Mouse (Mus musculus) kidney, postnatal 14 days (tissue): ENCODE measurements at regions not wholly inside any gene's neighbourhood (a gene's known extent, or its start where the extent isn't known, plus 50 kb on each side); places are given as distances from the start of the nearest gene placed in this dataset.
"Not testable (repeated sequence)": the region's sequence is repeated elsewhere in the genome, so short reads cannot be mapped to it uniquely, and the experiment has no call there.

Source experiments
- DNase-seq: peaks from one replicate; pipeline ENCODE4 v3.0.0; 2022; ENCODE audit warnings: mixed read lengths

GRCm38 (mm10) chr17:4024384-4024783, 328.3 kb upstream of the Nox3 start:
- DNase-seq = no peak

DNA sequence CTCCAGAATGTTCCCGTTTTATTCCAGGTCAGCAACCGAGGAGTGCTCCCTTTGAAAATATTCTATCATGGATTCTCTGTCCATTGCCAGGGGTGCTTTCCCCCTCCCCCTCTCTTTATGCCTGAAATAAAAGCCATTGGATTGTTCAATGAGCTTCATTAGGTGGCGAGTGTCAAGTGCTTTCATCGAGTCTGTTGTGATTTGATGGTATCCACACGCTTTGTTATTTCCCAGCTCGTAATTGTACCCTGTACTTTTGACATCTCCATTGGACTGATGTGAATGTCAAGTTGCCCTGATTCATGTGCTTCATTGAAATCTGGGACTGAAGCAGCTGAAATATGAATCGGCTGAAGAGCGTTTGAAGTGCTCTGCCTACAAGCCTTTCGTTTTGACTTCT, 333.1 kb upstream of the Nox3 start:
- no peak for DNase-seq

DNA sequence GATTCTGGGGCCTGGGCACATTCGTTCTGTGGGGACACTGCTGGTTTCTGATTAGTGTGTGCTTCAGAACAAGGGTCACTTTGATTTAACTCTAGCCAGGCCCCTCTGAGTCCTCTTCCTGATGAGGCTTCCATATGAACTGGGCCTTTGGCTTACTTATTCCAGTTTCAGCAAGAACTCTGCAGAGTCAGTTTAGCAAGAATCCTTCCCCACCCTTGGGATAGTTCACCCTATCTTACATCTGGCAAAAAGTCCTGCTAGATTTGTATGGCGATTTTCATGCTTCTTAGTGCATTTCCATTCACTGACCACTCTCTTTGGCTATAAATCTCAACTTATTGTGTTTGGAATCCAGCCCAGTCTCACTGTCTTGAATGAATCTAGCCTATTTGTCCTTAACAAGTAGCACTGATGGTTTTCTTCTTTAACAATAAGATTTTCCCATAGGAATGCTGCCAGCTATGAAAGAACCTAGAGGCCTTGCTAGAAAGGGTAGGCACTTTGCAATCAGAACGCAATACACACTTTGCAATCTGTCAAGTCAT, 338.8 kb upstream of the Nox3 start:
- DNase-seq = peak; percentile 24

GRCm38 (mm10) chr17:4040104-4040664, 344.1 kb upstream of the Nox3 start:
- peak; percentile 36 for DNase-seq

DNA sequence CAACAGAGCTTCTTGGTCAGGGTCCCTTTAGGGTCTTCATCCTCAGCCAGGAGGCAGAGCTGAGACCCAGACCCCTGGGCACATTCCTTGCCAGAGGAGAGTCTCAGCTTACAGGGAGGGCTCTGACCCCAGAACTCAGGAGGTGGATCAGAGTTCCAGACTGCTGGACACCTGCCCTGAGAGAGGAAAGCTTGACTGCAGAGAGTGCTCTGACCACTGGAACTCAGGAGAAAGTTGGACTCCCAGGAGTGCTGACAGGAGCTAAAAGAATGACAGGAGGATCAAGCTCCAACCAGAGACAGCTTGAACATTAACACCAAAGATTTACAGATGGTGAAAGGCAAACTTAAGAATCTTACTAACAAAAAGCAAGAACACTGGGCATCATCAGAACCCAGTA, 364.1 kb upstream of the Nox3 start:
- DNase-seq = not testable (repeated sequence)

GRCm38 (mm10) chr17:4073381-4073780, 377.3 kb upstream of the Nox3 start:
- no peak for DNase-seq

- no peak for DNase-seq
Measured at GRCm38 (mm10) chr17:4080564-4080963, 384.5 kb upstream of the Nox3 start.

DNA sequence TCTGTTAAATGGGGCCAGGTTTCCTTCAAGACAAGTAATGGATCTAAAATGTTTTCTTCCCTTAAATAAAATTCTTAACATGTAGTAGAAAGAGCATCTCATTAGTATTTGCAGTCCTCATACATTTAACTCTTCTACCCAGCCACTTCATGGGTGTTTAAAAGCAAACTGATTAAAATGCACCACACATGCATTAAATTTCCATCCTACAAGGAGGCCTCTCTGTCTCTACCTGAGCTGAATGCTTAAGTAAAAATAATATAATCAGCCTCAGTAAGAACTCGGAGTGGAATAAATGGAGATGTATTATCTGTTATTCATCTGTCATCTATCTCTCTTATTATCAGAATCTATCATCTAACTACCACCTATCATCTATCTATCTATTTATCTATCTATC, 398.6 kb upstream of the Nox3 start:
- DNase-seq = no peak

DNA sequence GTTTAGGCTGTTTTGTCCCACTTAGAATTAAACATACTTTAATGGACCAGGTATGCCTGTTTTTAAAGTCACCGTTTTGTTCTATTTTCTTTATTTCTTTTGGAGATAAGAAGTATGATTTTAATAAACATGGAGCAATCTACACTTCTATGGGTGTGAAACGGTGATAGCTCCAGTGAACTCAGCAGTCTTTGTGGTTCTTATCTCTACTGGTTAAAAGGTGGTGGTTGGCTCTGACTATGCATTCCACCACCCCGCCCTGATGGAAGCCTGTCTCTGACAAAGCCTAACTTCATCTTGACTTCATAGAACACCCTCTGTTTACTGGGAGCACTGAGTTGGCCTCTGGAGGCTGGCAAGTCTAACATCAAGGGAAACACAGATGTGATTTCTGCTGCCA, 407.3 kb upstream of the Nox3 start:
- DNase-seq = no peak

DNA sequence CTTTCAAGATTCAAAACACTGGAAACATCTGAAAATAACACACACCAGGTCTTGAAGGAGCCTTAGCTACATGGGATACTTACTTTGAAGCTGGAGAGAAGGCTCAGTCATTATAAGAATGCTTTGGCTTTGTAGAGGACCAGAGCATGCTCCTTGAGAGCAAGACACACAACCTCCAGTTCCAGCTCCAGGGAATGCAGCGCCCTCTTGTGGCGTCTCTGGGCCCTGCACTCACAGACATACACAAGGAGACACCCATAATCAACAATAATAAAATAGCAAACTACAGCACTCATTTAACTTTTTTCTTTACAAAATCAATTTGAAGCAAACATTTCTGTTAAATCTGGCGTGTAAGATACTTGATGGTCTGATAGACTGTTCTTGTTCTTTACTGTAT, 413.2 kb upstream of the Nox3 start:
- peak; percentile 13 for DNase-seq

DNA sequence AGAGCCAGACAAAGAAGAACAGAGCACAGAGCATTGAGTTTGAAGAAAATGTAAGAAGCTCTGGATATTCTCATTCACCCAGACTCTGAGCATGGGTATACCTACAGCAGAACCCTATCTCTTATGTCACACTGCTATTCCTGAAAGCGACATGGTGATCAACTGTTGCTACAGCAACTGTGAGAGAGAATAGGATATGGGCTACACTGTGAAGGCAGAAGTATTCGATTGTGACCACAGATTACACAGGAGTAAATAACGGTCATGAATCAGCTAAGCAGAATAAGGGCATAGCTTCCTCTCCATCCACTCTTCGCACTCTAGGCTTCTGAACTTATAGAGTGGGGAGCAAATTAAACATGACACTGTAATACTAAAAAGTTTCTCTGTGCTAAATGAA, 417.0 kb upstream of the Nox3 start:
- DNase-seq = no peak

DNA sequence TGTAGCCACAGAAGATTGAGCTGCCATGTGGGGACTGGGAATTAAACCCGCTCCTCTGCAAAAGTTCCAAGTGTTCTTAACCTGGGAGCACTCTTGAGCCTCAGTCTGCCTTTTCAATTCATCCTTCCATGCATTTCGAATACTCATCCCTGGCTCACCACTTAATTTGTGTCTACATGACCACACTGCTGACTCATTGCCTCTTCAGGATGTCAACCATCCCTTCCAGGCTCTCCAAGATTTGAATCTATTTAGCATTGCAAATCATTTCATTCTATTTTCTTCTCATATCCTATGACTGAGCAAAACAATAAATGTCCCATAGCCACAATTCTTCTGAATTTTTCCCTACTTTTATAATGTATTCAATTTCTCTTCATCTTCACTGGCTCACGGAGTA, 420.4 kb upstream of the Nox3 start:
- DNase-seq = no peak

DNA sequence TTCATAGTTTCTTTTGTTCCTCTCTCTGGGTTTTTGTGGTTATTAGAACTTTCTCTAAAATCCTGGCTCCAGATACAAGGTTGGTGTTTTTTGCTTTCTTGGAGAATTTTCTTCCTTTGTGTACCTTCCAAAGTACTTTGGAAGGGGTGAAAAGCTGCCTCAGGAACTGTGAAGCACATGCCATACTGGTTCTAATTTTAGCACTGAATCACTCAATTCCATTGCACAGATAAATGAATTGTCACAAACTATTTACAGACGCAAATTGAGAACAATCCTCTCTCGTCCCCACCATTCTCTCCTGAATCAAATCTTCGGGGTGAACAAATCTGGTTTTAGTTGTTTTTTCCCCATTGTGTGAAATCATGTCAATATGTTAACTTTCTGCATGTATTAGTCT, 437.6 kb upstream of the Nox3 start:
- DNase-seq = no peak

DNA sequence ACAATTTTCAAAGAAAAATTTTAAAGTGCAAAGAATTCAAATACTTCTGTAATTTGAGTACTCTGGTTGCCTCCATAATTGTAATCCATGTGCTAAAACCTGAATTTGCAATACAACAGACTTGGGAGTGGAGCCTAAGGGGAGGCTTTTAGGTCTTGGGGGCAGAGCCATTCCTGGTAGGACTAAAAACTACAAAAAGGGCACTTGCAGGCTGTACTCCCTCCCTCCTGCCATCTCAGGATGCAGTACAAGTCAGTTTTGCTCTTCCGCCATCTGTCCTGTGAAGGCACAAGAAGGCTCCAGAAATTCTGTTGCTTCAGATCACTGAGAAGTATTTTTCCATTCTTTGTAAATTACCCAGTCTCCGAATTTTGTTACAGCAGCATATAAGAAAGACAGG, 467.4 kb upstream of the Nox3 start:
- DNase-seq = no peak

DNA sequence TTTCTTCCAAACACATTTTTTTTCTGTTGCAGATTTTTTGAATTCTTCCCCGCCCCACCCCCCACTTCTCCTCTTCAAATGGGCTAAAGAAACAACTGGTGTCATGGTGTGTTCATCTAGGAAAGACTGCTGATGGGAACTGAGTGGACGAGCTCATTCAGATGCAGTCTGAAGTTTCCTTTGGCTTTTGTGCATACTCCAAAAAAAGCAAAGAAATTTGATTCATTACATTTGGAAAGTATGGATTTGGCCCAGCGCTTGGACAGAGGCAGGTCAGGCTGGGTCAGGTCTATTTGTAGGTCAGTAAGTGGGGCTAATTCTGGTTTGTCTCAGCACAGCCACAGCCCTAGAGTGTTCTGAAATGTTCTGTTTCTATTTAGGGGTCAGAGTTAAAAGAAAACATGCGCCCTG, 477.9 kb upstream of the Nox3 start:
- peak; percentile 82 for DNase-seq

- DNase-seq = no peak
Measured at GRCm38 (mm10) chr17:4175006-4175405, 478.9 kb upstream of the Nox3 start.

DNA sequence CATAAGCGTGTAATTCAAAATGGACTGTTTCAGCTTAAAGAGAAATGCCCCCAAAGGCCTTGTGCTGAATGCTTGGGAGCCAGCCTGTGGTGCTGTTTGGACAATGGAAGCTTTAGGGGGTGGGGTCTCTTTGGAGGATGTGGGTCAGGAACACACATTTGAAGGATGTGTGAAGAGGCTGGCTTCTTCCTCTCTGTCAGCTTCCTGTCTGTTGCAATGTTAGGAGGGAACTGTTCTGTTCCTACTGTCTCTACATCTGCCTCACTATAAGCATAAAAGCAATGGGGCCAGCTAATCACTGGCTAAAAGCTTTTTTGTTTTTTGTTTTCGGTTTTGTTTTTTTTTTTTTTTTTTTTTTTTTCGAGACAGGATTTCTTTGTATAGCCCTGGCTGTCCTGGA, 480.5 kb upstream of the Nox3 start:
- DNase-seq = no peak

GRCm38 (mm10) chr17:4177485-4178150, 481.6 kb upstream of the Nox3 start:
- peak; percentile 41 for DNase-seq

- no peak for DNase-seq
Measured at GRCm38 (mm10) chr17:4179271-4179670, 483.2 kb upstream of the Nox3 start.

GRCm38 (mm10) chr17:4182106-4182505, 486.0 kb upstream of the Nox3 start:
- DNase-seq = no peak

GRCm38 (mm10) chr17:4186802-4187201, 490.7 kb upstream of the Nox3 start:
- no peak for DNase-seq

DNA sequence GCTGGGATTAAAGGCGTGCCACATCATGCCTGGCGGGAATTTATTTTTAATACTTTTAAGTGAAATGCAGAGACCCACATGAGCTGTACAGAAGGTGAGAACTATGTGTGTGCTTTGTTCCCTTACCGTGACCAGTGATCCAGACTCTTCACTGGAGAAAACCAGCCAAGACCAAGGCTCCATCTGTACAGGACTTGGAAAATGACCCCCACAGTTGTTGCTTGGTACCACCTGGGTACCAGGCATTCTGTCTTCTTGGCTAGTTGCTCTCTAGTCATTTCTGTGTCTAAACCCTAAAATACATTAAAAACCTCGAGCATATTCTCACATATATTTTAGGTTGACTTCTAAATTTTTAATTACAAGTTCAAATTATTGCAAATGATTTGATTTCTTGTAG, 491.5 kb upstream of the Nox3 start:
- DNase-seq = no peak

DNA sequence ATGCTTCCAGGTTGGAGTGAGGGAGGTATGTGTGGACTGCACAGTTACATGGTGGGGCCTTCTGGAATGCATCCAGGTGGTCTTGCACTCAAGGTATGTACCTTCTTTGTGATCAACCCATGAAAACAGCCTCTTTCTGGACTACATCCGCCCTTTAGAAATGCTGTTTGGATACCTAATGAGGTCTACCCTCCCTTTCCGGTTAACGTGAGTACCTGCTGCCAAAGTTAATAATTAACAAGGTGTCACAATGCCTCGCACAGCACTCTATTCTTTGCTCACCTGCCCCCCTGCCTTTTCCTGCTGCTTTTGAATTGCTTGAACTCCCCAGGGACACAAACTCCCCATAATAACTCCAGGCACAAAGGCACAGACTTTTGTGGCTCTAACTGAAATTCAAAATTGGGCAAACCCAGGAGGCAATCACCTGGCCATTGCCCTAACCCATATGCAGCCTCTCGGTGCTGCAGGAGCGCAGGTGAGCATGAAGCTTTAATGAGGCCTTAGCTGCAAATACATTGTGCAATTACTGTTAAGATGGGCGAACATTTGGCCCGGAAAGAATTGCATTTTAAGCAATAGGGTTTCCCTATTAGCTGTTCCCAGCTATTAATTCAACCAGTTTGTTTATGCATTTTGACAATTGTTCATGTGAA, 500.9 kb upstream of the Nox3 start:
- DNase-seq = peak; percentile 44

DNA sequence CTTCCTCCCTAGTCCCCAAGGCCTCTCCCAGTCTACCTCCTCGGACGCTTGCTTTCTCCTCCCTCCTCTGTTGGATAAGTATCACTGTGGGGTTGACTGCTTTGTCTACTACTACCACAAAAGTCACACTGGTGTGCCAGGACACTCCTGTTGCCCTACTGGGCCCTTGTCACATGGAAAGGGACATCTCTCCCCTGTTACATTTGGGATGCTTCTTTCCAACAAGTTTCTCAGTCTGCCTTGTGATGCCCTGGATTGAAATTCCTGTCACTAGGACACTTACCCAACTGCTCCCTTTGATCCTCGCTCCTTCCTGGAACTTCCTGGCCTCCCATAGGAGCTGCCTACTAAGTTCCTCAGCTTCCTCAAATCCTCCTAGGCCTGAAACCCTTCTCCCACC, 501.9 kb upstream of the Nox3 start:
- DNase-seq = no peak
